In genomic region chr2:166408806-166409205, GRCm38 (mm10) we compare ENCODE assay signal across 18 mouse cellular contexts.
A peak's percentile ranks its signal among the peaks of the same experiment; 100 is the strongest.
DNase-seq lines count a peak whose midpoint lies in the region; ATAC-seq and TF ChIP-seq lines count a peak whose summit lies in the region.
"Had no signal": no experiment of that assay in that cellular context is flagged by ENCODE, and none has a peak within 500 bp of the region (broad histone marks: within the 10 kb centered on the region; RNA-seq: fewer than 3 reads in every experiment).

No protein-coding gene starts in this region.

- H3K4me1 ChIP-seq in embryonic facial prominence, embryonic 13.5 days, result peaks cover 65% of the 10 kb centered on the region
- 0 out of 2 replicates have a peak, but pooled peaks cover 9% of the 10 kb centered on the region for H3K4me1 ChIP-seq in kidney, postnatal 0 days (replicated peaks; ENCODE audit: insufficient read depth, low read length)
- H3K4me1 ChIP-seq in limb, embryonic 10.5 days, result peaks cover 53% of the 10 kb centered on the region
- peaks cover 27% of the 10 kb centered on the region for H3K4me1 ChIP-seq in heart, embryonic 11.5 days (ENCODE audit: control insufficient read depth, insufficient read depth, low read length)

- no peaks in the 10 kb centered on the region for H3K27me3 ChIP-seq in embryonic facial prominence, embryonic 13.5 days
- no peaks in the 10 kb centered on the region for H3K27me3 ChIP-seq in kidney, postnatal 0 days (ENCODE audit: insufficient read depth, low read length)
- 0 out of 2 replicates have a peak, but pooled peaks cover 3% of the 10 kb centered on the region for H3K27me3 ChIP-seq in limb, embryonic 10.5 days (ENCODE audit: low read depth, poor library complexity, severe bottlenecking)
- H3K27me3 ChIP-seq in heart, embryonic 11.5 days (ENCODE audit: control insufficient read depth, insufficient read depth, low read length), result no peaks in the 10 kb centered on the region
- H3K27me3 ChIP-seq: forebrain, embryonic 15.5 days had no signal

- 0 out of 2 replicates have a peak overlapping the region, but pooled peaks have one; percentile 56 for H3K27ac ChIP-seq in embryonic facial prominence, embryonic 13.5 days
- no peak overlapping the region for H3K27ac ChIP-seq in kidney, postnatal 0 days
- H3K27ac ChIP-seq in limb, embryonic 10.5 days, result peak overlapping the region; percentile 31; the same call in 1 of the 2 replicates
- no peak overlapping the region for H3K27ac ChIP-seq in heart, embryonic 11.5 days (ENCODE audit: low read depth, low read length)
- H3K27ac ChIP-seq: forebrain, embryonic 15.5 days; hindbrain, embryonic 12.5 days had no signal

- no peak overlapping the region for H3K4me3 ChIP-seq in embryonic facial prominence, embryonic 13.5 days
- H3K4me3 ChIP-seq in kidney, postnatal 0 days (replicated peaks; ENCODE audit: low read depth, low read length), result no peak overlapping the region
- no peak overlapping the region for H3K4me3 ChIP-seq in limb, embryonic 10.5 days
- no peak overlapping the region for H3K4me3 ChIP-seq in heart, embryonic 11.5 days (ENCODE audit: low read depth, low read length)
- H3K4me3 ChIP-seq: forebrain, embryonic 15.5 days; hindbrain, embryonic 12.5 days had no signal

- 0 out of 2 replicates have a peak, but pooled peaks cover 6% of the 10 kb centered on the region for H3K9me3 ChIP-seq in embryonic facial prominence, embryonic 13.5 days
- no peaks in the 10 kb centered on the region for H3K9me3 ChIP-seq in kidney, postnatal 0 days (replicated peaks; ENCODE audit: low read length)
- H3K9me3 ChIP-seq in limb, embryonic 10.5 days (replicated peaks), result no peaks in the 10 kb centered on the region
- H3K9me3 ChIP-seq in heart, embryonic 11.5 days (replicated peaks; ENCODE audit: control insufficient read depth, low read length), result peaks cover 3% of the 10 kb centered on the region; the same call in 1 of the 2 replicates
- H3K9me3 ChIP-seq: forebrain, embryonic 15.5 days had no signal

- no peak overlapping the region for H3K9ac ChIP-seq in embryonic facial prominence, embryonic 13.5 days
- no peak overlapping the region for H3K9ac ChIP-seq in kidney, postnatal 0 days (ENCODE audit: low read depth, low read length)
- H3K9ac ChIP-seq in heart, embryonic 11.5 days (ENCODE audit: low read depth, low read length), result no peak overlapping the region
- H3K9ac ChIP-seq: forebrain, embryonic 15.5 days; hindbrain, embryonic 12.5 days had no signal

- DNase-seq in kidney, adult 9 months, result peak; percentile 52
- DNase-seq in kidney, postnatal 4 days, result no peak
- DNase-seq in kidney, postnatal 0 days (ENCODE audit: low spot score), result no peak
- no peak for DNase-seq in limb, embryonic 10.5 days (ENCODE audit: low spot score)
- DNase-seq in embryo, embryonic 10.5 days (ENCODE audit: low spot score), result no peak
- DNase-seq: adrenal gland, adult 8-10 months; cerebellum, adult 11-12 months; cerebellum, adult 9-10 months; cerebellum, postnatal 25 days; gastrocnemius, postnatal 36 days; heart, adult 11 months; heart, postnatal 10 days; heart, postnatal 4 days had no signal

- no peak for ATAC-seq in embryonic facial prominence, embryonic 13.5 days (ENCODE audit: insufficient number of reproducible peaks, insufficient read depth, low FRiP score, low TSS enrichment, low read depth)
- ATAC-seq in kidney, postnatal 0 days (replicated peaks; ENCODE audit: low FRiP score, low read depth), result peak; percentile 74
- no peak for ATAC-seq in heart, embryonic 11.5 days (replicated peaks; ENCODE audit: insufficient number of reproducible peaks, low FRiP score, low TSS enrichment)
- ATAC-seq: forebrain, embryonic 15.5 days; hindbrain, embryonic 16.5 days had no signal

- H3K36me3 ChIP-seq in embryonic facial prominence, embryonic 13.5 days, result no peaks in the 10 kb centered on the region
- no peaks in the 10 kb centered on the region for H3K36me3 ChIP-seq in kidney, postnatal 0 days (ENCODE audit: insufficient read depth, low read length)
- no peaks in the 10 kb centered on the region for H3K36me3 ChIP-seq in limb, embryonic 10.5 days
- H3K36me3 ChIP-seq in heart, embryonic 11.5 days (ENCODE audit: control insufficient read depth, insufficient read depth, low read length), result no peaks in the 10 kb centered on the region
- H3K36me3 ChIP-seq: forebrain, embryonic 15.5 days; hindbrain, embryonic 12.5 days had no signal

- TF ChIP-seq CTCF in kidney, postnatal 0 days (IDR thresholded peaks at IDR 0.05; ENCODE audit: low read depth), result no peak

- H3K4me2 ChIP-seq in embryonic facial prominence, embryonic 13.5 days, result no peak overlapping the region
- H3K4me2 ChIP-seq in kidney, postnatal 0 days (ENCODE audit: low read length), result no peak overlapping the region
- H3K4me2 ChIP-seq in heart, embryonic 11.5 days, result no peak overlapping the region
- H3K4me2 ChIP-seq: forebrain, embryonic 15.5 days; hindbrain, embryonic 12.5 days had no signal

- WGBS in embryonic facial prominence, embryonic 13.5 days, result 82% methylated on average over 4 of the region's 4 CpGs
- 56% methylated on average over 4 of the region's 4 CpGs for WGBS in kidney, postnatal 0 days
- 94% methylated on average over 4 of the region's 4 CpGs for WGBS in limb, embryonic 10.5 days
- WGBS in heart, embryonic 11.5 days (ENCODE audit: insufficient replicate concordance), result 87% methylated on average over 4 of the region's 4 CpGs

Comparison
In these comparisons a context has a peak if more than half of its experiments do, and no peak if none do; other contexts are left out.
1. H3K27ac ChIP-seq: peak in embryonic facial prominence, embryonic 13.5 days (single experiment) and limb, embryonic 10.5 days (single experiment); none in kidney, postnatal 0 days (single experiment) and heart, embryonic 11.5 days (single experiment).